Mouse (Mus musculus) heart, postnatal 0 days (tissue): Measurements from ENCODE around the gene Mrm3. TPM values are rescaled to one million over a fixed set of nuclear protein-coding genes. Genes with fewer than 3 reads are reported as not detected.

Source experiments
- ATAC-seq: fragments of 200-750 bp; cut with Nextera tagmentation; 2 replicates; pipeline ENCODE4 v1.8.0; 2017; ENCODE audit warnings: low read depth, moderate number of reproducible peaks, moderate library complexity; ENCODE audit not compliant: insufficient read depth
- DNase-seq: peaks from one replicate; pipeline ENCODE4 v3.0.0-alpha.2; 2016; ENCODE audit warnings: low spot score
- H3K27ac ChIP-seq: fragments of 300-500 bp; sonication (generic); 2 replicates; pipeline ENCODE4 v1.5.1; 2014; ENCODE audit warnings: low read depth, mild to moderate bottlenecking
- H3K27me3 ChIP-seq: fragments of 300-500 bp; sonication (generic); 2 replicates; pipeline ENCODE4 v1.6.1; 2014; ENCODE audit warnings: low read length, mixed read lengths; ENCODE audit not compliant: control insufficient read depth, insufficient read depth
- H3K36me3 ChIP-seq: fragments of 300-500 bp; sonication (generic); replicated peaks from 2 replicates; pipeline ENCODE4 v1.6.1; 2014; ENCODE audit warnings: low read length, mixed read lengths; ENCODE audit not compliant: control insufficient read depth, insufficient read depth
- H3K4me1 ChIP-seq: fragments of 300-500 bp; sonication (generic); 2 replicates; pipeline ENCODE4 v1.6.1; 2014; ENCODE audit warnings: antibody characterized with exemption; ENCODE audit not compliant: control insufficient read depth, insufficient read depth
- H3K4me2 ChIP-seq: fragments of 300-500 bp; sonication (generic); 2 replicates; pipeline ENCODE4 v1.6.1; 2014; ENCODE audit warnings: low read depth, mild to moderate bottlenecking, low read length, moderate library complexity
- H3K4me3 ChIP-seq: fragments of 300-500 bp; sonication (generic); 2 replicates; pipeline ENCODE4 v1.5.1; 2014; ENCODE audit warnings: low read depth, low read length
- H3K9ac ChIP-seq: fragments of 300-500 bp; sonication (generic); replicated peaks from 2 replicates; pipeline ENCODE4 v1.6.1; 2014; ENCODE audit warnings: low read depth, low read length, mixed read lengths
- H3K9me3 ChIP-seq: fragments of 300-500 bp; sonication (generic); replicated peaks from 2 replicates; pipeline ENCODE4 v1.6.1; 2016; ENCODE audit warnings: low read length; ENCODE audit not compliant: control insufficient read depth
- CTCF ChIP-seq: IDR thresholded peaks from 2 replicates; pipeline ENCODE4 v1.5.1; 2016; ENCODE audit warnings: antibody characterized with exemption, control low read depth, low read depth
- EP300 ChIP-seq: IDR thresholded peaks from 2 replicates; pipeline ENCODE4 v1.6.1; 2016; ENCODE audit warnings: antibody characterized with exemption, low read depth
- WGBS: fragments of 180-500 bp; shearing (Covaris S2); extraction: QIAGEN DNeasy Blood & Tissue Kit; methylation state at CpG from one replicate; pipeline ENCODE4 v1.1.7; 2014; 5-methylcytosine and 5-hydroxymethylcytosine counted together
- polyA plus RNA-seq: library from polyadenylated mRNA; unstranded; fragments of >200 nt; fragmentation: Nextera tagmentation; extraction: Ambion mirVana; gene quantifications from 2 replicates; pipeline ENCODE4 v1.2.1, GENCODE M21; 2015
- total RNA-seq: library from RNA; depleted of rRNA; stranded (reverse); fragments of >200 nt; gene quantifications from 2 replicates; pipeline ENCODE4 v1.2.3, GENCODE M21; 2014; ENCODE audit warnings: low replicate concordance

Mrm3 gene
- total and polyA plus RNA-seq, 2 experiments from 2014 or later = 31.8 to 39.5 TPM

DNA sequence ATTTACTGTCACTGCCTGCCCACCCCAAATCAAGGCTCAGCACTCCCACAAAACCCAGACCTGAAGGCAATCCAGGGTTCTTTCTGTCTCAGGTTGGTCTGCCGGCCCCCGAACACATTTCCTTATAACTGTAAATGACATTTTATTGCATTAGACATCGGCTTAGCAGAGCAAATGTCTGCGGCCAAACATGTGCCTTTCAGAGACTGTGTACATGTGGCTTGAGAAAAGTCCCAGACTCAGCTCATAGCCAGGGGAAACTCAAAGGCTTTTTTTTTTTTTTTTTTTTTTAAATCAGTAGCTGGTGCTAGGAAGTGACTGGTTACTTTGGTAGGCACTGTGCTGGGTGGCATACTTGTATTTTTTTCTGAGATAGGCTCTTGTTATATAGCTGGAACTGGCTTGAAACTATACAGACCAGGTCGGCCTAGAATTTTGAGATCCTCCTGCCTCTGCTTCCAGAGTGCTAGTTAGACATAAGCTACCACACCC is 27.4 kb upstream of the Mrm3 start:
- DNase-seq = no peak
- WGBS = 94% methylated on average over 5 of the region's 5 CpGs
- no peak overlapping the region for H3K27ac ChIP-seq
- TF ChIP-seq EP300 (no peak), CTCF (no peak)
- H3K4me3 ChIP-seq = no peak overlapping the region
- 0 out of 2 replicates have a peak, but pooled peaks cover 5% of the 10 kb centered on the region for H3K4me1 ChIP-seq
- H3K9ac ChIP-seq = no peak overlapping the region
- H3K4me2 ChIP-seq = peak overlapping the region; percentile 68; the same call in 1 of the 2 replicates
- no peaks in the 10 kb centered on the region for H3K9me3 ChIP-seq
- H3K36me3 ChIP-seq = peaks cover 32% of the 10 kb centered on the region
- H3K27me3 ChIP-seq = no peaks in the 10 kb centered on the region
- no peak for ATAC-seq

GRCm38 (mm10) chr11:76216681-76217389 is 26.7 kb upstream of the Mrm3 start:
- TF ChIP-seq CTCF (no peak), EP300 (no peak)
- Histone ChIP-seq H3K27ac (peak overlapping the region; percentile 60), H3K4me2 (peak overlapping the region; percentile 68), H3K4me1 (0 out of 2 replicates have a peak, but pooled peaks cover 5% of the 10 kb centered on the region), H3K9me3 (no peaks in the 10 kb centered on the region), H3K4me3 (peak overlapping the region; percentile 61), H3K27me3 (no peaks in the 10 kb centered on the region), H3K9ac (peak overlapping the region; percentile 67), H3K36me3 (peaks cover 38% of the 10 kb centered on the region)
- 2% methylated on average over 33 of the region's 33 CpGs for WGBS
- DNase-seq (peak; percentile 23), ATAC-seq (peak; percentile 49)

DNA sequence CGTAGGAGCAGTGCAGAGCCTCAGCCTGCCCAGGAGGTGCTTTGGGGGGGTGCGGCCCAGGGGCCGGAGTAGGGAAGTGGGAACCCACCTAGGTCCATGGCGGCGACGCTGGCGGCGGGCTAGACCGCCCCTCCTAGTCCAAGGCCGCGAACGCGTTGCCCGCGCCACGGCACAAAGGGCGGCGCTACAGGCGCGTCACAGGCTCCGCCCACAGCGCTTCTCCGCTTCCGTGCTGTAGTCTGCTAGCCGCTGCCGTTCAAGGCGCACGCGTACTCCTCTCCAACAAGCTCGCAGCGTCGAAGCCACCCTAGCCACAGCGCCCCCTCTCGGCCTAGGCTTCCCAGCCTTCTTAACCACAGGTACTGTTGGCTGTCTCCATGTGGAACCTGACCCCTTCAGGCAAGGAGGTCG is 26.1 kb upstream of the Mrm3 start, which contains the start of the genes Dbil5 and Gemin4:
Gene Dbil5 (plus strand): TSS at position 219 of the 411 bp plus-strand sequence.
Gene Gemin4 (minus strand): TSS at position 275 of the 411 bp plus-strand sequence.
- H3K4me2 ChIP-seq = peak within 1 kb of the TSS; percentile 68
- peak within 1 kb of the TSS; percentile 67 for H3K9ac ChIP-seq
- no peaks in the 10 kb centered on the region for H3K27me3 ChIP-seq
- whole genome bisulfite sequencing = under 1% methylated on average over 35 of the region's 35 CpGs
- TF ChIP-seq CTCF = peak; percentile 98
- TF ChIP-seq EP300 = no peak
- peaks cover 38% of the 10 kb centered on the region for H3K36me3 ChIP-seq
- no peaks in the 10 kb centered on the region for H3K9me3 ChIP-seq
- peak; percentile 99 for ATAC-seq
- peak; percentile 96 for DNase-seq
- H3K4me3 ChIP-seq = peak within 1 kb of the TSS; percentile 61
- peak within 1 kb of the TSS; percentile 60 for H3K27ac ChIP-seq
- 0 out of 2 replicates have a peak, but pooled peaks cover 5% of the 10 kb centered on the region for H3K4me1 ChIP-seq

- 92% methylated on average over 5 of the region's 5 CpGs for WGBS
- no peak for ATAC-seq
Measured at GRCm38 (mm10) chr11:76224631-76225030, 18.9 kb upstream of the Mrm3 start.

DNA sequence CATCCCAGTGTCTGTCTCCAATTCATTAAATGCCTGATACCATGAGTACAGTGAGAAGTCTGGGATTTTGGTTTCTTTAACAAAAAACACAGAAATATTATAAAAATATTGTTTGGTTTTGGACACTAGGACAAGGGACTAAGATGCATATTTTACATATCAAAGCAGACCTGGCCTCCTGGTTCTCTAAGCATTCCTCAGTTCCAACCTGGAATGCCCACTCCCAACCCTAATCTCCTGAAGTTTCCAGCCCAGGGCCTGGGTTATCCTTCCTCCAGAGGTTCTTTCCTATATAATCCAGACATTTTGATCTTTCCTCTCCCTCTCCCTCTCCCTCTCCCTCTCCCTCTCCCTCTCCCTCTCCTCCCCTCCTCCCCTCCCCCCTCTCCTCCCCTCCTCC is 18.5 kb upstream of the Mrm3 start:
- Histone ChIP-seq H3K9ac (no peak overlapping the region), H3K9me3 (no peaks in the 10 kb centered on the region), H3K36me3 (peaks cover 38% of the 10 kb centered on the region), H3K4me1 (no peaks in the 10 kb centered on the region), H3K27me3 (no peaks in the 10 kb centered on the region), H3K4me2 (no peak overlapping the region), H3K4me3 (no peak overlapping the region), H3K27ac (no peak overlapping the region)
- no peak for DNase-seq
- TF ChIP-seq EP300 (no peak), CTCF (no peak)
- ATAC-seq = no peak

More at GRCm38 (mm10) chr11:76224631-76225030, 18.9 kb upstream of the Mrm3 start:
- Histone ChIP-seq H3K4me1 (no peaks in the 10 kb centered on the region), H3K36me3 (peaks cover 38% of the 10 kb centered on the region), H3K27me3 (no peaks in the 10 kb centered on the region), H3K9me3 (no peaks in the 10 kb centered on the region), H3K27ac (no peak overlapping the region), H3K9ac (no peak overlapping the region), H3K4me2 (no peak overlapping the region), H3K4me3 (no peak overlapping the region)
- TF ChIP-seq CTCF (no peak), EP300 (no peak)
- DNase-seq = no peak
